Mouse (Mus musculus) stomach, postnatal 0 days (tissue): ENCODE data around the gene Ank3.

Source experiments
- CTCF ChIP-seq: IDR thresholded peaks from 2 replicates; pipeline ENCODE4 v1.5.1; 2016; ENCODE audit warnings: antibody characterized with exemption, low read depth, mild to moderate bottlenecking, moderate library complexity
- EP300 ChIP-seq: optimal IDR thresholded peaks from 2 replicates; pipeline ENCODE3; 2016; ENCODE audit warnings: antibody characterized with exemption

DNA sequence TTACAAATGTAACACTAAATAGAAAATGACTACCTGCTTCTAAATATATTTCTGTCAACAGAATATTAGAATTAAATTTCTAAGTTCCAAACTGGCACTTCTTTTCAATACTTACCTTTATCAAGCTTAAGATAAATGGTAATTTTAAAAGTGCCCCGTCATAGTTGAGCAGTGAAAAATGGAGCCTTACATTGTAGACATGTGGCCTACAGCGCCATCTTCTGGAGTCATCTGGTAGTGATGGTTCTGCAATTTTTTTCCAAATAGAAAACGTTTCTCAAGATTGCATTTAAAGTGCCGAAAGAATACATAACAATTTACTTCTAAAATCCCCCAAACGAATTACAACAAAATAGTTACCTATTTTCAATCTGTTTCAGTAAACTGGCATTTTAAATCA is 566.0 kb downstream of the Ank3 start:
- peak; percentile 88 for TF ChIP-seq CTCF
- TF ChIP-seq EP300, result no peak
